Mouse (Mus musculus) thymus, adult 2 months (tissue): ENCODE measurements around the gene Mrps6. TPM values are rescaled to one million over a fixed set of nuclear protein-coding genes. Genes with fewer than 3 reads are reported as not detected.

ENCODE experiments used
- DNase-seq: peaks from one replicate; pipeline ENCODE4 v3.0.0; 2021
- H3K27ac ChIP-seq: fragments of 200-500 bp; 2 replicates; pipeline ENCODE4 v1.5.1; 2012; ENCODE audit warnings: low read length, control low read depth; ENCODE audit not compliant: control insufficient read depth, insufficient read depth
- H3K27me3 ChIP-seq: fragments of 200-500 bp; 2 replicates; pipeline ENCODE4 v1.6.1; 2012; ENCODE audit warnings: mild to moderate bottlenecking, low read length, moderate library complexity, mixed read lengths; ENCODE audit not compliant: control insufficient read depth, insufficient read depth
- H3K36me3 ChIP-seq: fragments of 200-500 bp; 2 replicates; pipeline ENCODE4 v1.6.1; 2012; ENCODE audit warnings: mild to moderate bottlenecking, low read length, moderate library complexity; ENCODE audit not compliant: control insufficient read depth, insufficient read depth
- H3K4me1 ChIP-seq: fragments of 200-500 bp; replicated peaks from 2 replicates; pipeline ENCODE4 v1.6.1; 2012; ENCODE audit warnings: low read length; ENCODE audit not compliant: control insufficient read depth, insufficient read depth
- H3K4me3 ChIP-seq: fragments of 200-500 bp; 2 replicates; pipeline ENCODE4 v1.5.1; 2012; ENCODE audit warnings: mild to moderate bottlenecking, low read length, control low read depth, moderate library complexity; ENCODE audit not compliant: control insufficient read depth, insufficient read depth
- CTCF ChIP-seq: fragments of 200-500 bp; IDR thresholded peaks from 2 replicates; pipeline ENCODE4 v1.5.1; 2012; ENCODE audit warnings: mild to moderate bottlenecking, control low read depth, low read length, moderate library complexity, borderline replicate concordance; ENCODE audit not compliant: control insufficient read depth, poor library complexity, insufficient read depth; ENCODE audit errors: extremely low read depth
- POLR2A ChIP-seq: fragments of 200-500 bp; IDR thresholded peaks from 2 replicates; pipeline ENCODE4 v1.6.1; 2012; ENCODE audit warnings: mild to moderate bottlenecking, low read length, control low read depth, moderate library complexity; ENCODE audit not compliant: control insufficient read depth, poor library complexity, insufficient read depth; ENCODE audit errors: extremely low read depth
- WGBS: fragments of 180-500 bp; shearing (Covaris S2); methylation state at CpG from one replicate; pipeline ENCODE4 v1.1.7; 2018; 5-methylcytosine and 5-hydroxymethylcytosine counted together
- polyA plus RNA-seq: library from polyadenylated mRNA; depleted of rRNA; stranded (reverse); fragments of >200 nt; gene quantifications from 2 replicates; pipeline ENCODE4 v1.2.3, GENCODE M21; 2012; rRNA removed

The Mrps6 gene
- polyA plus RNA-seq = 26.2 and 27.2 TPM in 2 replicates

- DNase-seq = peak; percentile 83
- H3K36me3 ChIP-seq = no peaks in the 10 kb centered on the region
- WGBS = under 1% methylated on average over 98 of the region's 99 CpGs
- H3K4me3 ChIP-seq = peak within 1 kb of the TSS; percentile 95
- TF ChIP-seq CTCF (peak; percentile 29; the same call in 1 of the 2 replicates), POLR2A (peak; percentile 89)
- peak within 1 kb of the TSS; percentile 43; the same call in 1 of the 2 replicates for H3K27ac ChIP-seq
- H3K4me1 ChIP-seq = peaks cover 18% of the 10 kb centered on the region
- H3K27me3 ChIP-seq = no peaks in the 10 kb centered on the region
These were observed at the start of gene Mrps6, which contains the start of the genes Gm49711 and Slc5a3 for GRCm38 (mm10) chr16:92057852-92058643. Gene Mrps6 (plus strand): TSS chr16:92058270. Gene Gm49711 (plus strand): TSS chr16:92058316. Gene Slc5a3 (plus strand): TSS chr16:92058322.

DNA sequence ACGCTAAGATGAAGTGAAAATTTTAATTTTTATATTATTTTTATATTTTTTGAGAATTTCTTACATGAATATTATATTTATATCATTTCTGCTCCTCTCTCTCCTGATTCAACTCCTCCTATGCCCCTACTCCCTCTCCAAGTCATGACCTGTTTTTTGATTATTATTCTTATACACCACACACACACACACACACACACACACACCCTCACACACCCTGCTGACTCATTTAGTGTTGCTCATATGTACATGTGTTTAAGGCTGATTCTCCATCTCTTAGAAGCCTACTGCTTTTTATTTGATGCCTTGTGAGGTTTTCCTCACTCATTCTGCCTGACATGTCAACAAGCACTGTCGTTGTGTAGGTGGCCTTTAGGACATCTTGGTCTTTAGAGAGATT, 48.5 kb upstream of the Mrps6 start:
- Histone ChIP-seq H3K4me3 (no peak overlapping the region), H3K4me1 (no peaks in the 10 kb centered on the region), H3K27me3 (no peaks in the 10 kb centered on the region), H3K36me3 (no peaks in the 10 kb centered on the region), H3K27ac (no peak overlapping the region)
- WGBS = 98% methylated on average over 2 of the region's 2 CpGs
- no peak for DNase-seq
- TF ChIP-seq CTCF = no peak

DNA sequence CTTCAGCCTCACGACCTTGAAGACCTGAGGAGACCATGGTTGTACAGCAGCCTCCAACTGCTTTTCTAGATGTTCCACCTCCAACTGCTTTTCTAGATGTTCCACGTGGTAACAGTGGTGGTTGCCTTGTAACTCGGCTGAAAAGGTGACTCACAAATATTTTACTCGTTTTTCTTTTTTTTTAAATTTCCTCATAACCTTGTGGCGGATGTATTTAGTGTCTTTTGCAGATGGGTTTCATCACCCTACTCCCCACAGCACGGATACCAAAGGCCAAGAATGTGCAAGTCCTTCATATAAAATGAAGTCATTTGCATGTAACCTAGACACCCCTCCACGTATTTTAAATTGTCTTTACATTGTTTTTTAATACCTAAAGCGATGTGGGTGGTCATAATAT, 41.3 kb upstream of the Mrps6 start:
- no peak for DNase-seq
- 67% methylated on average over 8 of the region's 8 CpGs for WGBS
- TF ChIP-seq POLR2A = no peak
- no peak for TF ChIP-seq CTCF

DNA sequence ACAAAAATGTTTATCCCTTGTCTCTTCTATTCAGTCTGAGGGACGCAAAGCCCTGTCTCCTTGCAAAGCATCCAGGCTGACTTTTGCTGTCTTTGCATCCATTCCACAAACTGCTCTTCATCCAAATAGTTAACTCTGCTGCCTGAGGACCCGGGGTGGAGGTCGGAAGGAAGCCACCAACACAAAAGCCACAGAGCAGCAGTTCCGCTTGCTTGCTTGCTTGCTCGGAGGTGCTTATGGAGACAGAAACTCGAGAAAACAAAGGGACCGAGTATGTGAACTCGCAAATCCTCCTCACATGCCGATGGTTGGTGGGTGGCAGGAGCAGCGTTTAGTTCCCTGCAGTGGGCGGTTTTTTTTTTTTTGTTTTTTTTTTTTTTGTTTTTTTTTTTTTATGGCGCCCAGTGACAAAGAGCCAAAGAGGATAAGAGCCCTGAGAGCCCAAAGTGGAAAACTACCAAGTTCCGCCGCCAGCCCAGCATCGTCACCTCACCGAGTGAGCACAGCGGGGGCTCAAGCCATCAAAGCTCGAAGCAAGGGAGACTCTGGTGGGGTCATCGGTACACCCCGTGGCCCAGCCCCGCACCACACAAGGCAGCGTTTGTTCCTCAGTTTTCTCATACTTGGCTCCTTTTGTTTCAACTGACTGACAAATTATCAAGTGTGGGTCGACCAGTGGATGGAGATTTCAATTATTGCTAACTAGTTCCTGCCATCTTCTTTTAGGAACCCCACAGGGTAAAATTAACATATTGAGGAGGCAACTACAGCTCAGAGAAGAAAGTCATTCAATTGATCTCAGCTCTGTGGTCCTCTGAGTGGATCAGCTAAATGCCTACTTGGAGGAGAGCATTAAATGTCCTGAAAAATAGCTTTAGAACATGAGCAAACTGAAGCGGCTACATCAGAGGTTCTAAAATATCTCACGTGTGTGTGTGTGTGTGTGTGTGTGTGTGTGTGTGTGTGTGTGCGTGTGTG, 38.6 kb upstream of the Mrps6 start:
- H3K27me3 ChIP-seq = no peaks in the 10 kb centered on the region
- H3K27ac ChIP-seq = peak overlapping the region; percentile 91
- no peak for TF ChIP-seq CTCF
- TF ChIP-seq POLR2A = peak; percentile 40; the same call in 1 of the 2 replicates
- 2% methylated on average over 26 of the region's 26 CpGs for WGBS
- peak; percentile 65 for DNase-seq
- no peaks in the 10 kb centered on the region for H3K36me3 ChIP-seq
- peak overlapping the region; percentile 56 for H3K4me3 ChIP-seq
- H3K4me1 ChIP-seq = peaks cover 15% of the 10 kb centered on the region

More for the DNA sequence above, 41.3 kb upstream of the Mrps6 start:
- Histone ChIP-seq H3K27me3 (no peaks in the 10 kb centered on the region), H3K27ac (no peak overlapping the region), H3K4me1 (peaks cover 13% of the 10 kb centered on the region), H3K36me3 (no peaks in the 10 kb centered on the region), H3K4me3 (no peak overlapping the region)

GRCm38 (mm10) chr16:92021656-92022400, 36.2 kb upstream of the Mrps6 start:
- Histone ChIP-seq H3K4me1 (peaks cover 15% of the 10 kb centered on the region), H3K36me3 (no peaks in the 10 kb centered on the region), H3K27me3 (no peaks in the 10 kb centered on the region), H3K4me3 (no peak overlapping the region), H3K27ac (no peak overlapping the region)
- WGBS = 77% methylated on average over 12 of the region's 12 CpGs
- no peak for DNase-seq
- no peak for TF ChIP-seq POLR2A
- no peak for TF ChIP-seq CTCF
